Mouse (Mus musculus) megakaryocyte, embryonic 14.5 days (primary cell): ENCODE measurements at regions not wholly inside any gene's neighbourhood (a gene's known extent, or its start where the extent isn't known, plus 50 kb on each side); places are given as distances from the start of the nearest gene placed in this dataset.

ENCODE experiments used
- H3K27me3 ChIP-seq: replicated peaks from 2 replicates; pipeline ENCODE3; 2012; ENCODE audit warnings: inconsistent platforms
- H3K36me3 ChIP-seq: replicated peaks from 2 replicates; pipeline ENCODE3; 2012; ENCODE audit warnings: low read length, inconsistent platforms, mixed read lengths
- H3K4me1 ChIP-seq: 2 replicates; pipeline ENCODE4 v1.6.1; 2012; ENCODE audit warnings: inconsistent platforms
- H3K4me3 ChIP-seq: replicated peaks from 2 replicates; pipeline ENCODE3; 2012; ENCODE audit warnings: moderate library complexity, mild to moderate bottlenecking, inconsistent platforms
- H3K9me3 ChIP-seq: 2 replicates; pipeline ENCODE4 v1.6.1; 2012; ENCODE audit warnings: inconsistent platforms
- FLI1 ChIP-seq: IDR thresholded peaks from 2 replicates; pipeline ENCODE4 v1.6.1; 2012; ENCODE audit warnings: low read length, inconsistent platforms, mixed read lengths
- GATA1 ChIP-seq: IDR thresholded peaks from 3 replicates; pipeline ENCODE4 v1.6.1; 2012; ENCODE audit warnings: mixed read lengths, low read length, inconsistent platforms, borderline replicate concordance

DNA sequence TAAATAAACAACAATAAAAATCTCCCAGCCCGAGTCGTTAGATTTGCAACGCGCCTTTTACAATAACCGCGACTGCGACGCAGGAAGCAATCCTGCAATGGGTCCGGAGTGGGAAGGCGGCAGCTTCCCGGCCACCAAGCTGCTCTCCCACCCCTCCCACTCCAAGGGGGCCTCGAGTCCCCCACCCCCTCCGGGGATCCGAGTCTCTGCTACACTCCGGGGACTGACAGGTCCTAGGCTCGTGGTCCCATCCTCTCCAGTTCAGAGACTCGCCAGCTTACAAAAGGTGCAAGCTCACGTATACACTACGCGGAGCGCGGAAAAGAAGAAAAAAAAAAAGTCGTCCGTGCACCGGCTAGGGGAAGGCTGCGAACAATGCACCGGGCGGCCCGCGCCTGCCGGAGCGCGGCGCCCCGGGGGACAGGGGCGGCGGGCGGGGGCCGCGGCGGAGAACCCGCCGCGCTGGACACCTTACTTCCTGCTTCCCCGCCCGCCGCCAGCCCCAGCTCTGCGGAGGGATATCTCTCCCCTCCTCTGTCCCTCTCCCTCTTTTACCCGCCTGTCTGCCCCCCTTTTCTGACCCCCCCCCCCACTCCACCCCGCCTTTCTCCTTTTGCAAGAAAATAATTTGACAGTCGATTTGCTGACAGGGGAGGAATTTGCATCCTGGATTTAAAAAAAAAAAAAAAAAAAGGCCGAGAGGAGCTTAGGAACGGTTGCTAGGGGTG is 130.0 kb upstream of the Ubr2 start:
- Histone ChIP-seq H3K4me3 (peak overlapping the region; percentile 95), H3K36me3 (no peaks in the 10 kb centered on the region), H3K9me3 (no peaks in the 10 kb centered on the region), H3K4me1 (peaks cover 53% of the 10 kb centered on the region), H3K27me3 (peaks cover 28% of the 10 kb centered on the region)
- no peak for TF ChIP-seq GATA1

DNA sequence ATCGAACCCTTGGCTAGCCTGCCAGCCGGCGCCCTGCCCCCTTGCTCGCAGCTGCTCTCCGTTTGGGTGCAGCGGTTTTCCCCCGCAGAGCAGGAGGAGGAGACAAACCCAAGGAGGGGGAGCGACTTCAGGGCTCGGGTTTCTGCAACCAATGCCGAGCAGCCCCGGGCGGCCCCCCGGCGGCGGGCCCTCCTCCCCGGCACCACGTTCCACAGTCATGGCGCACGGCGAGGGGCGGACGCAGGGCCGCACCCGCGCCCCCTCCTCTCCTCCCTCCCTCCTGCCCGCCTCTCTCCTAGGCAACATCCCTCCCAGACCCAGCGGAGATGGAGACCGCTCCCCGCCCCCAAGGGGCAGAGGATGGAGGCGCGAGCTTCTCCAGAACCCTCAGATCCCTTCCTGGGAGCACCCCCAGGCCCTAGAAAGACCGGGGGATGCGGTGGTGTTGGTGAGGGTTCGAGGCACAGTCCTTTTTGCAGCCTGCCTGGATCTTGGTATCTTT is 129.4 kb upstream of the Ubr2 start:
- H3K4me3 ChIP-seq = peak overlapping the region; percentile 95
- TF ChIP-seq GATA1 = no peak
- no peak for TF ChIP-seq FLI1
- H3K4me1 ChIP-seq = peaks cover 47% of the 10 kb centered on the region
- H3K27me3 ChIP-seq = peaks cover 28% of the 10 kb centered on the region
- no peaks in the 10 kb centered on the region for H3K36me3 ChIP-seq
- no peaks in the 10 kb centered on the region for H3K9me3 ChIP-seq

DNA sequence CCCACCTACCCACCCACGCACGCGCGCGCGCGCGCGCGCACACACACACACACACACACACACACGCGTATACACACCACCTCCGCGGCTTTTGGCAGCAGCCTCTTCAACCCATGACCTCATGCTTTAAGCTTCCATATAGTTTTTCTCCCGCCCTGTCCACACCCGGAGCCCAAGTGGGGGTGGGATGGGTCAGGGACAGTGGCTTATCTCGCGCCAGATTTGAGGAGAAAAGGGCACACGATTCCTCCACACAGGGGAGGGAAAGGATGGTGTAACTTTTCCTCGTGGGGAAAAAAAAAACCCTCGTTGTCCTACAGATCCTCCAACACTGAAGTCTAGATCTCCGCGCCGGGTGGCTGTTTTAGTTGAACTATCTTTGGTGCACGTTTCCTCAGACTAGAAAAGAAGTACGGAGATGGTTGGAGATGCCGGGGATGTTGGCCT is 128.8 kb upstream of the Ubr2 start:
- Histone ChIP-seq H3K36me3 (no peaks in the 10 kb centered on the region), H3K4me3 (peak overlapping the region; percentile 95), H3K9me3 (no peaks in the 10 kb centered on the region), H3K4me1 (peaks cover 44% of the 10 kb centered on the region), H3K27me3 (peaks cover 32% of the 10 kb centered on the region)
- TF ChIP-seq GATA1 = no peak
- TF ChIP-seq FLI1 = no peak

DNA sequence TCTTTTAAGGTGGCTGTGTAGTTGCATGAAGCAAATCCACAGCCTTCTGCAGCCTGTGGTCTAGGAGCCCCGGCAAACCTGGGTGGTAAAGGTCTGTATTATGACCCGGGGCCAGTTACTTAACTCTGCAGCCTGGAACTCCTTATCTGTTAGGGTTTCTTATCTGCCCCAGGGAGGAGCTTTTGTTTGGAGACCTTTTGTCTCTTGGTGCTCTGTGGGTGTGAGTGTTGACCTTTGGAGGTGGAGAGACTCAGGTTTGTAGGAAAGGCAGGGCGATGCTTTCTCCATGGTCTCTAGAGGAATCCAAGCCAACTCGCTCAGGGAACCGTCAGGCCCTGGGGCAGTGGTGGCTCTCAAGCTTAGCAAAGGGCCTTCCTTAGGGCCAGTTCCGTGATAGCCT is 127.8 kb upstream of the Ubr2 start:
- no peak for TF ChIP-seq FLI1
- no peak for TF ChIP-seq GATA1
- Histone ChIP-seq H3K36me3 (no peaks in the 10 kb centered on the region), H3K9me3 (no peaks in the 10 kb centered on the region), H3K4me3 (no peak overlapping the region), H3K4me1 (peaks cover 38% of the 10 kb centered on the region), H3K27me3 (peaks cover 32% of the 10 kb centered on the region)

DNA sequence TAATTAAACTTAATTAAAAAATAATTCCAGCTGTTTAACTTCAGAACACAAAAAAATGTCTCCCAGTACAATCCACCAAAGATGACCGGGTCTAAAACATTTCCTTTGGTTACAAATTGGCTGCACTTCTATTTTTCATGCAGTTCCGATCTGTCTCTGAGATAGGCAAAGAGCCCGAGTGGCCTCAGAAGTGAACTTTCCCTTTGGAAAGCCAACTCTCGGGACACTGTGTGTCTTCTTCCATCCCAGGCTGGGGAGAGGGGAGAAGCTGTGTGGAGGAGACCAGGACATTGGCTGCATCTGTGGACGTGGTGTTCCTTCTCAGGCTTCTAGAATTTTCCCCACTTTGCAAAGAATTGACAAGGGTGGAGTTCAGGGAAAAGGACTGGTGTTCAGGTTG is 125.0 kb upstream of the Ubr2 start:
- no peak for TF ChIP-seq GATA1
- no peak for TF ChIP-seq FLI1
- no peaks in the 10 kb centered on the region for H3K36me3 ChIP-seq
- no peak overlapping the region for H3K4me3 ChIP-seq
- H3K27me3 ChIP-seq = peaks cover 35% of the 10 kb centered on the region
- H3K4me1 ChIP-seq = peaks cover 18% of the 10 kb centered on the region
- peaks cover 14% of the 10 kb centered on the region for H3K9me3 ChIP-seq

DNA sequence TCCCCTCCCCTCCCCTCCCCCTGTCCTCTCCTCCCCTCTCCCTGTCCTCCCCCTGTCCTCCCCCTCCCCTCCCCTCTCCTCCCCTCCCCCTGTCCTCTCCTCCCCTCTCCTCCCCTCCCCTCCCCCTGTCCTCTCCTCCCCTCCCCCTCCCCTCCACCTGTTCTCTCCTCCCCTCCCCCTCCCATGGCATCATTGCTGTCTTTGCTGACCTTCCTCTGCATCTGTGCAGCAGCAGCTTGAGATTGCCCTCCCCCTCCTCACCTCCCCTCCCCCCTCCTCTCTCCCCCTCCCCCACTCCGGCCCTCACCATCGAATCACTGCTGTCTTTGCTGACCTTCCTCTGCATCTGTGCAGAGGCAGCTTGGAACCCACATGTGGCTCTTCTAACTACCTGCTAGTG is 123.4 kb upstream of the Ubr2 start:
- TF ChIP-seq FLI1 (no peak), GATA1 (no peak)
- no peaks in the 10 kb centered on the region for H3K36me3 ChIP-seq
- H3K4me3 ChIP-seq = no peak overlapping the region
- peaks cover 21% of the 10 kb centered on the region for H3K27me3 ChIP-seq
- H3K9me3 ChIP-seq = peaks cover 19% of the 10 kb centered on the region
- peaks cover 5% of the 10 kb centered on the region; the same call in 1 of the 2 replicates for H3K4me1 ChIP-seq

DNA sequence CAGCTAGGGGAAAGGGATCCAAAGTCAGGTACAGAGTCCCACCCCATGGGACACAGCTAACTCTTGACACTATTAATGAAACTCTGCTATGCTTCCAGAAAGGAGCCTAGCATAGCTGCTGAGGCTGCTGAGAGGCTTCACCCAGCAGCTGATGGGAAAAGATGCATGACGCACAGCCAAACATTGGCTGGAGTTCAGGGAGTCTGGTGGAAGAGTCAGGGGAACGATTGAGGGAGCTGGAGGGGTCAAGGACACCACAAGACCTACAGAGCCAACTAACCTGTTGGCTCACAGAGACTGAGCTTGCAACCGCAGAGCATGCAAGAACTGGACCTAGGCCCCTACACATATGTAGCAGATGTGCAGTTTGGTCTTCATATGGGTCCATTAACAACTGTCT is 117.2 kb upstream of the Ubr2 start:
- H3K36me3 ChIP-seq = no peaks in the 10 kb centered on the region
- no peaks in the 10 kb centered on the region for H3K4me1 ChIP-seq
- TF ChIP-seq GATA1 = no peak
- TF ChIP-seq FLI1 = no peak
- H3K9me3 ChIP-seq = peaks cover 25% of the 10 kb centered on the region
- no peak overlapping the region for H3K4me3 ChIP-seq
- peaks cover 8% of the 10 kb centered on the region for H3K27me3 ChIP-seq

DNA sequence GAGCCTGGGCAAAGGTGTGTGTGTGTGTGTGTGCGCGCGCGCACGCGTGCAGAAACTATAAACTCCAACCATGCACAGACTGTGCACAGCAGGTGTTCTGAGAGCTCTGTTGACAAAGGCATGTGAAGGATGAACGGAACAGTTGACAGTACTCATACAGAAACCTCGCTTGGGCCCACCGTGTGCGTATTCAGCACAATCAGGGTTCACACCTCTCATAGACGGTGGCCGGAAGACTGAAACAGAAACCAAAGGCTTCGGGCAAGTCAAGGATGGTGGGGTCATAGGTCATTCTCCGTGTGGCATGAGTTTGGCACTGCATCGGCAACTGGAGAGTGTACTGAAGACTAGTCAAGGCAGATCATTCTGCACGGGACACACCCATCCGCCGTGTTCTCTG is 113.2 kb upstream of the Ubr2 start:
- Histone ChIP-seq H3K4me3 (no peak overlapping the region), H3K9me3 (peaks cover 6% of the 10 kb centered on the region; the same call in 1 of the 2 replicates), H3K36me3 (no peaks in the 10 kb centered on the region), H3K27me3 (peaks cover 10% of the 10 kb centered on the region), H3K4me1 (peaks cover 3% of the 10 kb centered on the region; the same call in 1 of the 2 replicates)
- no peak for TF ChIP-seq GATA1
- no peak for TF ChIP-seq FLI1

DNA sequence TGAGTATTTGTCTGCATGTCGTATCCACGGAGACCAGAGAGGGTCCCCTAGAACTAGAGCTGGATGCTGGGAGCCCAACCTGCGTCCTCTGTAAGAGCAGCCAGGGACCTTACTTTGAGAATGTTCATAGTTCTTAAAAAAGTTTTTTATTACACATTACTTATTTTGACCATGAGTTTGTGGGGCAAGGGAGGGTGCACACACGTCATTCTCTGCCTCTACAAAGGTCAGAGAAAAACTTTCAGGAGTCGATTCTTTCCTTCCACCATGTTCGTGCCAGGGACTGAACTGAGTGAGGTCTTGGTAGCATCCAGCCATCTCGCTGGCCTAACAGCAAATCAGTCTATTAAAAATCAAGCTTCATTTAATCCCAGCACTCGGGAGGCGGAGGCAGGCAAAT is 111.9 kb upstream of the Ubr2 start:
- TF ChIP-seq GATA1 (no peak), FLI1 (no peak)
- Histone ChIP-seq H3K27me3 (peaks cover 10% of the 10 kb centered on the region), H3K36me3 (no peaks in the 10 kb centered on the region), H3K4me3 (no peak overlapping the region), H3K4me1 (peaks cover 3% of the 10 kb centered on the region; the same call in 1 of the 2 replicates), H3K9me3 (peaks cover 6% of the 10 kb centered on the region; the same call in 1 of the 2 replicates)

DNA sequence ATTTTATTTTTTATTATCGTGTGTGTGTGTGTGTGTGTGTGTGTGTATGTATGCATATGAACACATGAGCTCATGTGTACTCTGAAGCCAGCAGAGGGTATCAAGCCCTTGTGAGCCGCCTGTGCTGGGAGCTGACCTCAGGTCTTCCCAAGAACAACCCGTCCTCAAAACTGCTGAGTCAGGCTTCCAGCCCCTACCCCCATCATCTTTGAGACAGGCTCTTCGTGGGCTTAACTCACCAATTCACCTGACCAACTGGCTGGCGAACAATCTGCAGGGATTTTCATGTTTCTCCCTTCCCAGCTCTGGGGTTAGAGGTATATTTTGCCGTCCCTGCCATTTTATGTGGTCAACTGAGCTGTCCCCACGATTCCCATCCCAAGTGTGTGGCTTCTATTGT is 107.7 kb upstream of the Ubr2 start:
- Histone ChIP-seq H3K9me3 (no peaks in the 10 kb centered on the region), H3K4me1 (peaks cover 6% of the 10 kb centered on the region; the same call in 1 of the 2 replicates), H3K36me3 (no peaks in the 10 kb centered on the region), H3K4me3 (no peak overlapping the region), H3K27me3 (peaks cover 7% of the 10 kb centered on the region)
- no peak for TF ChIP-seq GATA1
- no peak for TF ChIP-seq FLI1
